Mouse (Mus musculus) MEL (cell line): ENCODE measurements around the gene Syt9.

ENCODE experiments used
- CTCF ChIP-seq, 3 experiments: IDR thresholded peaks in 2 of 3; conservative IDR thresholded peaks in 1 of 3; 2 replicates each; pipeline ENCODE4 v1.5.1; 2011 to 2012; ENCODE audit warnings: low read length in 3 of 3, low read depth in 2 of 3, mild to moderate bottlenecking in 2 of 3, improper control_type of control experiment in 1 of 3, inconsistent platforms in 1 of 3, mixed read lengths in 1 of 3, moderate library complexity in 1 of 3; ENCODE audit not compliant: control insufficient read depth in 1 of 3, insufficient read depth in 1 of 3, poor library complexity in 1 of 3, severe bottlenecking in 1 of 3
- EP300 ChIP-seq, 2 experiments: IDR thresholded peaks; 2 replicates each; pipeline ENCODE4 v1.6.1; 2011; ENCODE audit warnings: improper control_type of control experiment in 2 of 2, low read length in 2 of 2, low read depth in 1 of 2, mild to moderate bottlenecking in 1 of 2
- GATA1 ChIP-seq: IDR thresholded peaks from 2 replicates; pipeline ENCODE4 v1.6.1; 2011; ENCODE audit warnings: low read depth, low read length, improper control_type of control experiment
- MYC ChIP-seq: IDR thresholded peaks from 2 replicates; pipeline ENCODE4 v1.6.1; 2011; ENCODE audit warnings: low read depth, mild to moderate bottlenecking, low read length, improper control_type of control experiment, moderate library complexity
- POLR2A ChIP-seq, 2 experiments: IDR thresholded peaks; 2 replicates each; pipeline ENCODE4 v1.6.1; 2011 to 2012; ENCODE audit warnings: low read length in 2 of 2, mild to moderate bottlenecking in 2 of 2, control low read depth in 1 of 2, improper control_type of control experiment in 1 of 2, low read depth in 1 of 2, moderate library complexity in 1 of 2; ENCODE audit not compliant: control insufficient read depth in 1 of 2, insufficient read depth in 1 of 2, poor library complexity in 1 of 2
- SMC3 ChIP-seq: IDR thresholded peaks from 2 replicates; pipeline ENCODE4 v1.6.1; 2011; ENCODE audit warnings: low read depth, low read length, improper control_type of control experiment
- USF1 ChIP-seq: IDR thresholded peaks from 2 replicates; pipeline ENCODE4 v1.6.1; 2014; ENCODE audit warnings: low read depth, mild to moderate bottlenecking, inconsistent platforms, low read length, improper control_type of control experiment, moderate library complexity
- ZMIZ1 ChIP-seq: IDR thresholded peaks from 2 replicates; pipeline ENCODE4 v1.6.1; 2012; ENCODE audit warnings: low read depth, mild to moderate bottlenecking, inconsistent platforms, low read length, improper control_type of control experiment, moderate library complexity

DNA sequence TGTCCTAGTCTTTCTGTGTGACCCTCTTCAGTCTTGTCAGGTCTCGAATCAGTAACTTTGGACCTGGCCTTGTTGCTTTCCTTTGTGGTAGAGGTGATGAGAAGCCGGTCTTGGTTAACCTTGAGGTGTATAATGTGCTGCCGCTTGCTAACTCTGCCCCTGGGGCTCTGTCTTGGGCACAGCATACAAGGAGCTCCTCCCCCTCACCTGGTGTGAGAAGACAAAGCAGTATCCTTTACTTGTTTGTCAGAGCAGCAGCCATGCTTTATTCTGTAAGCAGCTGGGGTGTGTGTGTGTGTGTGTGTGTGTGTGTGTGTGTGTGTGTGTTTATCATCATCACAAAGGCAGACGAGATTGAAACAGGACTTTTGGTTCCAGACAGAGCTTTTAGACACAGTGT lies 164.8 kb downstream of the Syt9 start:
- TF ChIP-seq ZMIZ1 (no peak), GATA1 (no peak), POLR2A (IDR thresholded peaks at IDR 0.05; ENCODE audit: control insufficient read depth in 1 of 2, insufficient read depth in 1 of 2, low read depth in 1 of 2, low read length in 2 of 2, poor library complexity in 1 of 2) (no peak), SMC3 (no peak), CTCF (IDR thresholded peaks at IDR 0.05 in 2 of 3, conservative IDR thresholded peaks at IDR 0.05 in 1 of 3; ENCODE audit: control insufficient read depth in 1 of 3, insufficient read depth in 1 of 3, low read depth in 2 of 3, low read length in 3 of 3, poor library complexity in 1 of 3, severe bottlenecking in 1 of 3) (no peak), EP300 (IDR thresholded peaks at IDR 0.05; ENCODE audit: low read depth in 1 of 2, low read length in 2 of 2) (no peak), MYC (no peak), USF1 (no peak)
